Mouse (Mus musculus): ENCODE results near the gene Gm15128. TPM values are rescaled to one million over a fixed set of nuclear protein-coding genes. Genes with fewer than 3 reads are reported as not detected.
"Not testable (repeated sequence)": the region's sequence is repeated elsewhere in the genome, so short reads cannot be mapped to it uniquely, and the experiment has no call there.

Gm15128 gene
- polyA plus RNA-seq (2016; fragmentation: Nextera tagmentation; extraction: Ambion mirVana) = not detected in 2 replicates

GRCm38 (mm10) chrX:147765691-147766090, at the start of gene Gm15128:
Gm15128 (plus strand) TSS chrX:147765991.
- not testable (repeated sequence) for DNase-seq (ENCODE audit: low spot score); H3K4me1 ChIP-seq; H3K27ac ChIP-seq (replicated peaks); H3K4me3 ChIP-seq; H3K27me3 ChIP-seq (replicated peaks; ENCODE audit: low read depth, poor library complexity, severe bottlenecking); H3K36me3 ChIP-seq (replicated peaks); H3K9me3 ChIP-seq
- WGBS = 81% methylated on average over 7 of the region's 7 CpGs

Other genes with a start within 250 kb of the Gm15128 start
- 4.3 and 5.6 TPM in 2 replicates for gene Lrch2, start 211.9 kb upstream of the Gm15128 start, polyA plus RNA-seq (2016; fragmentation: Nextera tagmentation; extraction: Ambion mirVana)
- not detected in 2 replicates for gene Gm15080, start 227.0 kb downstream of the Gm15128 start, polyA plus RNA-seq (2016; fragmentation: Nextera tagmentation; extraction: Ambion mirVana)

All from embryonic facial prominence, embryonic 10.5 days (tissue).